Mouse (Mus musculus): ENCODE results near the gene Prss34. TPM values are rescaled to one million over a fixed set of nuclear protein-coding genes. Genes with fewer than 3 reads are reported as not detected.

Prss34 gene
- polyA plus RNA-seq, 1 experiment from 2014 or later = 0.79 TPM

- Histone ChIP-seq H3K4me2 (no peak overlapping the region), H3K27ac (no peak overlapping the region), H3K36me3 (no peaks in the 10 kb centered on the region), H3K27me3 (peaks cover 4% of the 10 kb centered on the region; the same call in 1 of the 2 replicates), H3K9me3 (no peaks in the 10 kb centered on the region), H3K9ac (no peak overlapping the region), H3K4me1 (no peaks in the 10 kb centered on the region), H3K4me3 (no peak overlapping the region)
- 87% methylated on average over 8 of the region's 8 CpGs for WGBS
- ATAC-seq (ENCODE audit: insufficient number of reproducible peaks, insufficient read depth, low FRiP score, low TSS enrichment, low read depth) = no peak
Observed at GRCm38 (mm10) chr17:25320819-25321218, 22.6 kb downstream of the Prss34 start.

- H3K27me3 ChIP-seq = peaks cover 4% of the 10 kb centered on the region; the same call in 1 of the 2 replicates
- H3K4me1 ChIP-seq = no peaks in the 10 kb centered on the region
- 16% methylated on average over 2 of the region's 2 CpGs for WGBS
- H3K27ac ChIP-seq = no peak overlapping the region
- H3K9me3 ChIP-seq = no peaks in the 10 kb centered on the region
- no peak overlapping the region for H3K9ac ChIP-seq
- no peak overlapping the region for H3K4me2 ChIP-seq
- no peak overlapping the region for H3K4me3 ChIP-seq
- no peak for ATAC-seq (ENCODE audit: insufficient number of reproducible peaks, insufficient read depth, low FRiP score, low TSS enrichment, low read depth)
- H3K36me3 ChIP-seq = no peaks in the 10 kb centered on the region
Observed at GRCm38 (mm10) chr17:25322930-25323329, 24.7 kb downstream of the Prss34 start.

- no peak for ATAC-seq (ENCODE audit: insufficient number of reproducible peaks, insufficient read depth, low FRiP score, low TSS enrichment, low read depth)
- no peak overlapping the region for H3K4me3 ChIP-seq
Observed at GRCm38 (mm10) chr17:25332321-25332720, 34.1 kb downstream of the Prss34 start.

GRCm38 (mm10) chr17:25333943-25334342, 35.7 kb downstream of the Prss34 start:
- H3K4me2 ChIP-seq = no peak overlapping the region
- H3K9ac ChIP-seq = no peak overlapping the region
- H3K27me3 ChIP-seq = peaks cover 26% of the 10 kb centered on the region; the same call in 1 of the 2 replicates
- no peak overlapping the region for H3K4me3 ChIP-seq
- 1% methylated on average over 8 of the region's 8 CpGs for WGBS
- H3K9me3 ChIP-seq = no peaks in the 10 kb centered on the region
- no peaks in the 10 kb centered on the region for H3K4me1 ChIP-seq
- no peak for ATAC-seq (ENCODE audit: insufficient number of reproducible peaks, insufficient read depth, low FRiP score, low TSS enrichment, low read depth)
- no peak overlapping the region for H3K27ac ChIP-seq
- no peaks in the 10 kb centered on the region for H3K36me3 ChIP-seq

More at GRCm38 (mm10) chr17:25332321-25332720, 34.1 kb downstream of the Prss34 start:
- WGBS = 67% methylated on average over 9 of the region's 9 CpGs
- Histone ChIP-seq H3K27me3 (peaks cover 27% of the 10 kb centered on the region; the same call in 1 of the 2 replicates), H3K4me1 (no peaks in the 10 kb centered on the region), H3K9me3 (no peaks in the 10 kb centered on the region), H3K4me2 (no peak overlapping the region), H3K36me3 (no peaks in the 10 kb centered on the region), H3K27ac (no peak overlapping the region), H3K9ac (no peak overlapping the region)

DNA sequence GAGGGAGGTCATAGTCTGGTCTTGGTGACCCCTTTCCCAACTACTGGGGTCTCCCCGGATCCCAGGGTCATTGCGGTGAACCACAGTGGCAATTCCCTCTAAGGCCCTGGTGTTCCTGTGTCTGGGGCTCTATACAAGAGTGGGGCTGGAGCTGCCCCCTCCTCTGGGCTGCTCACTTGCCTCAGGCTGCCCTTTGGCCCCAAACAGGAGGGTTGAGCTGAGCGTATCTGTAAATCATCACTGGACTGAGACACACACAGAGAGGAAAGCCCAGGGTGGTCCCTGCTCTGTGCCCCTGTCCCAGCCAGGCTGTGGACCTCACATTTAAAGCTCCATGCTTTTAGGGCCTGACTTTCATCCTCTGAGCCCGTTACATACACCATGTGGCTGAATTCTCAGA, 40.0 kb downstream of the Prss34 start:
- Histone ChIP-seq H3K4me2 (no peak overlapping the region), H3K9me3 (no peaks in the 10 kb centered on the region), H3K9ac (no peak overlapping the region), H3K27ac (no peak overlapping the region), H3K4me1 (no peaks in the 10 kb centered on the region), H3K27me3 (peaks cover 14% of the 10 kb centered on the region; the same call in 1 of the 2 replicates), H3K4me3 (no peak overlapping the region), H3K36me3 (no peaks in the 10 kb centered on the region)
- WGBS = 78% methylated on average over 4 of the region's 4 CpGs
- ATAC-seq (ENCODE audit: insufficient number of reproducible peaks, insufficient read depth, low FRiP score, low TSS enrichment, low read depth) = no peak

DNA sequence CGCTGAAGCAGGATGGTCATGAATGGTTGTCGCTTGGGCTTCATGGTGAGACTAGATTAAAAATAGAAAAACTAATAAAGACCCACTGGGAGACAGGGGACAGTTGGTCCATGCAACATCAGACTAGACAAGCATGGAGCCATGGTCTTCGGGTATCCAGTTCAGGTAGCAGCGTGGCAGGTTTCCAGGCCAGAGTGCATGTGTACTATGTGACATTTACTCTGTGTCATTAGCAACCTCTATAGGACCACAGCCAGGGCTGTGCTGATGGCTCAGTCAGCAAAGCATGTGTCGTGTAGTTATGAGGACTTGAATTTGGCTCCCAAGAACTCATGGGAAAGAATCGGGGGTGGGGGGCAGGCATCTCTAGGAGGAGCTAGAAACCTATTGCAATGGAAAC, 41.8 kb downstream of the Prss34 start:
- Histone ChIP-seq H3K9me3 (no peaks in the 10 kb centered on the region), H3K27me3 (0 out of 2 replicates have a peak, but pooled peaks cover 2% of the 10 kb centered on the region), H3K4me2 (no peak overlapping the region), H3K4me1 (no peaks in the 10 kb centered on the region), H3K9ac (no peak overlapping the region), H3K4me3 (no peak overlapping the region), H3K36me3 (no peaks in the 10 kb centered on the region), H3K27ac (no peak overlapping the region)
- 87% methylated on average over 6 of the region's 6 CpGs for WGBS
- ATAC-seq (ENCODE audit: insufficient number of reproducible peaks, insufficient read depth, low FRiP score, low TSS enrichment, low read depth) = no peak

GRCm38 (mm10) chr17:25341490-25341889, 43.3 kb downstream of the Prss34 start:
- Histone ChIP-seq H3K4me3 (no peak overlapping the region), H3K9me3 (no peaks in the 10 kb centered on the region), H3K4me1 (no peaks in the 10 kb centered on the region), H3K36me3 (no peaks in the 10 kb centered on the region), H3K9ac (no peak overlapping the region), H3K4me2 (no peak overlapping the region), H3K27ac (no peak overlapping the region), H3K27me3 (peaks cover 2% of the 10 kb centered on the region; the same call in 1 of the 2 replicates)
- no peak for ATAC-seq (ENCODE audit: insufficient number of reproducible peaks, insufficient read depth, low FRiP score, low TSS enrichment, low read depth)
- 49% methylated on average over 3 of the region's 3 CpGs for WGBS

DNA sequence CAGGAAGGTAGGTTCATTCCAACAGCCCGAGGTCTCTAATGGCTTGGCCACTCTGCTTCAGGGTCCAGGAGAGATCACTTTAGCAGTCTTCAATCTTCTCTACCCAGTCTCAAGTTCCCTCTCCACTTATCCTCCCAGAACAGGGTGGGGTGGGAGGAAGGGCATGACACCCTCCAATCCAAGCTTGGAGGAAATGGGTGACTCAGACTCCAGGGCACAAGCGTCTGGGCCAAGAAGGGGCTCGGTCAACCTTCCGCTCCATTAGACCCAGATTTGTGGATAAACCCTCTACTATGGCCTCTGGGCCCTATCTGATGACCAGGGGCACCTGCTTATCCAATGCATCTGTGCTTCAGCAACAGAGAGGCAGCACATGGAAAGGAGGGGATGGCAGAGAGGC, 47.3 kb downstream of the Prss34 start, which contains the start of gene Tpsab1:
Gene Tpsab1 (minus strand): TSS at position 101 of the 400 bp plus-strand sequence.
- no peak for ATAC-seq (ENCODE audit: insufficient number of reproducible peaks, insufficient read depth, low FRiP score, low TSS enrichment, low read depth)
- no peak within 1 kb of the TSS for H3K4me2 ChIP-seq
- no peak within 1 kb of the TSS for H3K4me3 ChIP-seq
- no peaks in the 10 kb centered on the region for H3K4me1 ChIP-seq
- no peaks in the 10 kb centered on the region for H3K36me3 ChIP-seq
- H3K27me3 ChIP-seq = peaks cover 4% of the 10 kb centered on the region; the same call in 1 of the 2 replicates
- 85% methylated on average over 4 of the region's 4 CpGs for WGBS
- no peaks in the 10 kb centered on the region for H3K9me3 ChIP-seq
- H3K27ac ChIP-seq = no peak within 1 kb of the TSS
- H3K9ac ChIP-seq = no peak within 1 kb of the TSS

Other genes starting within 250 kb of the Prss34 start
- 15.2 and 18.4 TPM in 2 replicates for gene Tmem204, start 214.8 kb upstream of the Prss34 start, polyA plus RNA-seq (2015; fragmentation: Nextera tagmentation; extraction: Ambion mirVana)
- 48.1 and 53.5 TPM in 2 replicates for gene Telo2, start 182.4 kb upstream of the Prss34 start, polyA plus RNA-seq (2015; fragmentation: Nextera tagmentation; extraction: Ambion mirVana)
- gene Ptx4, start 177.6 kb upstream of the Prss34 start, polyA plus RNA-seq (2015; fragmentation: Nextera tagmentation; extraction: Ambion mirVana) = 0.83 and 1.2 TPM in 2 replicates
- gene Clcn7, start 165.0 kb upstream of the Prss34 start, polyA plus RNA-seq (2015; fragmentation: Nextera tagmentation; extraction: Ambion mirVana) = 26.0 and 27.8 TPM in 2 replicates
- not detected in 2 replicates for gene Ccdc154, start 135.9 kb upstream of the Prss34 start, polyA plus RNA-seq (2015; fragmentation: Nextera tagmentation; extraction: Ambion mirVana)
- gene Gm38655, start 122.9 kb upstream of the Prss34 start, polyA plus RNA-seq (2015; fragmentation: Nextera tagmentation; extraction: Ambion mirVana) = 0.31 TPM in 1 of 2 replicates, not detected in the other
- gene BC003965, start 113.8 kb upstream of the Prss34 start, polyA plus RNA-seq (2015; fragmentation: Nextera tagmentation; extraction: Ambion mirVana) = 34.9 and 35.5 TPM in 2 replicates
- gene Unkl, start 110.0 kb upstream of the Prss34 start, polyA plus RNA-seq (2015; fragmentation: Nextera tagmentation; extraction: Ambion mirVana) = 9.7 and 11.8 TPM in 2 replicates
- 33.9 and 34.3 TPM in 2 replicates for gene Gnptg, start 58.3 kb upstream of the Prss34 start, polyA plus RNA-seq (2015; fragmentation: Nextera tagmentation; extraction: Ambion mirVana)
- gene Tsr3, start 58.2 kb upstream of the Prss34 start, polyA plus RNA-seq (2015; fragmentation: Nextera tagmentation; extraction: Ambion mirVana) = 54.4 and 57.2 TPM in 2 replicates
- 1.8 and 2.2 TPM in 2 replicates for gene Baiap3, start 42.0 kb upstream of the Prss34 start, polyA plus RNA-seq (2015; fragmentation: Nextera tagmentation; extraction: Ambion mirVana)
- gene Ube2i, start 23.8 kb upstream of the Prss34 start, polyA plus RNA-seq (2015; fragmentation: Nextera tagmentation; extraction: Ambion mirVana) = 631 and 713 TPM in 2 replicates
- gene Prss28, start 10.3 kb downstream of the Prss34 start, polyA plus RNA-seq (2015; fragmentation: Nextera tagmentation; extraction: Ambion mirVana) = not detected in 2 replicates
- not detected in 2 replicates for gene Prss29, start 20.3 kb downstream of the Prss34 start, polyA plus RNA-seq (2015; fragmentation: Nextera tagmentation; extraction: Ambion mirVana)
- 0.21 and 0.23 TPM in 2 replicates for gene Tpsab1, start 47.2 kb downstream of the Prss34 start, polyA plus RNA-seq (2015; fragmentation: Nextera tagmentation; extraction: Ambion mirVana)
- 0.95 and 3.7 TPM in 2 replicates for gene Tpsb2, start 67.9 kb downstream of the Prss34 start, polyA plus RNA-seq (2015; fragmentation: Nextera tagmentation; extraction: Ambion mirVana)
- gene Tpsg1, start 70.9 kb downstream of the Prss34 start, polyA plus RNA-seq (2015; fragmentation: Nextera tagmentation; extraction: Ambion mirVana) = 1.0 and 2.2 TPM in 2 replicates
- 6.2 and 8.6 TPM in 2 replicates for gene Cacna1h, start 135.4 kb downstream of the Prss34 start, polyA plus RNA-seq (2015; fragmentation: Nextera tagmentation; extraction: Ambion mirVana)
- gene Tekt4, start 156.2 kb downstream of the Prss34 start, polyA plus RNA-seq (2015; fragmentation: Nextera tagmentation; extraction: Ambion mirVana) = not detected in 2 replicates
- gene Sstr5, start 198.9 kb downstream of the Prss34 start, polyA plus RNA-seq (2015; fragmentation: Nextera tagmentation; extraction: Ambion mirVana) = 0.36 and 0.65 TPM in 2 replicates